Mouse (Mus musculus) cerebellum, postnatal 36 days (tissue): ENCODE measurements at regions not wholly inside any gene's neighbourhood (a gene's known extent, or its start where the extent isn't known, plus 50 kb on each side); places are given as distances from the start of the nearest gene placed in this dataset.
"Not testable (repeated sequence)": the region's sequence is repeated elsewhere in the genome, so short reads cannot be mapped to it uniquely, and the experiment has no call there.

Experiments used
- DNase-seq, 2 experiments: peaks; one replicate each; pipeline ENCODE4 v3.0.0; 2021 to 2022; ENCODE audit warnings: mixed read lengths in 2 of 2

- DNase-seq, result no peak
These were observed 167.0 kb upstream of the Ndn start for GRCm38 (mm10) chr7:62179387-62179786.

- no peak for DNase-seq
These were observed 137.8 kb upstream of the Ndn start for GRCm38 (mm10) chr7:62208529-62208928.

GRCm38 (mm10) chr7:62209117-62209700, 137.2 kb upstream of the Ndn start:
- DNase-seq, result peak; percentile 35 to 43

- DNase-seq, result no peak
These were observed 121.2 kb upstream of the Ndn start for GRCm38 (mm10) chr7:62225184-62225583.

- DNase-seq, result peak; percentile 3 to 17
These were observed 118.6 kb upstream of the Ndn start for GRCm38 (mm10) chr7:62227727-62228126.

GRCm38 (mm10) chr7:62230713-62231112, 115.7 kb upstream of the Ndn start:
- DNase-seq, result no peak

GRCm38 (mm10) chr7:62231120-62231574, 115.2 kb upstream of the Ndn start:
- peak in 1 of 2 experiments; percentile 1 for DNase-seq

- no peak for DNase-seq
These were observed 114.3 kb upstream of the Ndn start for GRCm38 (mm10) chr7:62232076-62232475.

- no peak for DNase-seq
These were observed 112.3 kb upstream of the Ndn start for GRCm38 (mm10) chr7:62234037-62234436.

- no peak for DNase-seq
These were observed 110.6 kb upstream of the Ndn start for GRCm38 (mm10) chr7:62235766-62236165.

- no peak for DNase-seq
These were observed 84.7 kb upstream of the Ndn start for GRCm38 (mm10) chr7:62261688-62262114.

GRCm38 (mm10) chr7:62262174-62262573, 84.2 kb upstream of the Ndn start:
- DNase-seq, result not testable (repeated sequence)

- DNase-seq, result no peak
These were observed 77.1 kb upstream of the Ndn start for GRCm38 (mm10) chr7:62269156-62269855.

- DNase-seq, result no peak
These were observed 70.2 kb upstream of the Ndn start for GRCm38 (mm10) chr7:62276219-62276618.

- DNase-seq, result no peak
These were observed 67.9 kb upstream of the Ndn start for GRCm38 (mm10) chr7:62278492-62278891.

- no peak for DNase-seq
These were observed 67.3 kb upstream of the Ndn start for GRCm38 (mm10) chr7:62279022-62279421.
